26 mouse cellular contexts compared by ENCODE assay signal in genomic region chr3:41162514-41162913, GRCm38 (mm10).
DNase-seq lines count a peak whose midpoint lies in the region; ATAC-seq and TF ChIP-seq lines count a peak whose summit lies in the region.
"Had no signal": no experiment of that assay in that cellular context is flagged by ENCODE, and none has a peak within 500 bp of the region (broad histone marks: within the 10 kb centered on the region; RNA-seq: fewer than 3 reads in every experiment).

No protein-coding gene starts in this region.

- TF ChIP-seq EP300 in heart, adult 2 months (IDR thresholded peaks at IDR 0.05; ENCODE audit: insufficient read depth, low read depth, low read length), result no peak
- TF ChIP-seq EP300 in MEL (IDR thresholded peaks at IDR 0.05; ENCODE audit: low read depth in 1 of 2, low read length in 2 of 2), result no peak

- TF ChIP-seq RAD21 in MEL (IDR thresholded peaks at IDR 0.05; ENCODE audit: low read depth, low read length), result no peak

- H3K4me2 ChIP-seq in liver, embryonic 12.5 days, result no peak overlapping the region
- H3K4me2 ChIP-seq: embryonic facial prominence, embryonic 12.5 days; embryonic facial prominence, embryonic 15.5 days; forebrain, embryonic 12.5 days; forebrain, embryonic 15.5 days; heart, embryonic 13.5 days; hindbrain, embryonic 12.5 days; hindbrain, embryonic 15.5 days; intestine, embryonic 15.5 days had no signal

- TF ChIP-seq CTCF in heart, adult 2 months (IDR thresholded peaks at IDR 0.05), result no peak
- TF ChIP-seq CTCF in MEL (IDR thresholded peaks at IDR 0.05 in 2 of 3, conservative IDR thresholded peaks at IDR 0.05 in 1 of 3; ENCODE audit: control insufficient read depth in 1 of 3, insufficient read depth in 1 of 3, low read depth in 2 of 3, low read length in 3 of 3, poor library complexity in 1 of 3, severe bottlenecking in 1 of 3), result no peak

- H3K9ac ChIP-seq in heart, adult 2 months (ENCODE audit: low read depth, low read length), result no peak overlapping the region
- no peak overlapping the region for H3K9ac ChIP-seq in liver, embryonic 12.5 days
- no peak overlapping the region for H3K9ac ChIP-seq in MEL (ENCODE audit: control insufficient read depth, low read depth, low read length, poor library complexity, severe bottlenecking)
- H3K9ac ChIP-seq: embryonic facial prominence, embryonic 12.5 days; embryonic facial prominence, embryonic 15.5 days; forebrain, embryonic 12.5 days; forebrain, embryonic 15.5 days; heart, embryonic 13.5 days; hindbrain, embryonic 12.5 days; hindbrain, embryonic 15.5 days; intestine, embryonic 15.5 days had no signal

- intact Hi-C loops in heart, adult 2 months (cut with DNase I), result no loop called here

- no peaks in the 10 kb centered on the region for H3K9me3 ChIP-seq in liver, embryonic 12.5 days (replicated peaks)
- no peaks in the 10 kb centered on the region for H3K9me3 ChIP-seq in MEL (replicated peaks; ENCODE audit: insufficient read depth, low read length)
- H3K9me3 ChIP-seq: embryonic facial prominence, embryonic 12.5 days; embryonic facial prominence, embryonic 15.5 days; forebrain, embryonic 12.5 days; forebrain, embryonic 15.5 days; G1E; heart, embryonic 13.5 days; hindbrain, embryonic 12.5 days; hindbrain, embryonic 15.5 days; intestine, embryonic 15.5 days had no signal

- whole genome bisulfite sequencing in heart, adult 2 months, result 93% methylated on average over 1 of the region's 1 CpGs
- WGBS in liver, embryonic 12.5 days (ENCODE audit: insufficient replicate concordance), result 83% methylated on average over 1 of the region's 1 CpGs

- no peak for TF ChIP-seq POLR2A in heart, adult 2 months (IDR thresholded peaks at IDR 0.05; ENCODE audit: insufficient read depth, low read depth, low read length)
- TF ChIP-seq POLR2A in MEL (IDR thresholded peaks at IDR 0.05; ENCODE audit: control insufficient read depth in 1 of 2, insufficient read depth in 1 of 2, low read depth in 1 of 2, low read length in 2 of 2, poor library complexity in 1 of 2), result no peak

- no peaks in the 10 kb centered on the region for H3K36me3 ChIP-seq in heart, adult 2 months (ENCODE audit: control insufficient read depth, insufficient read depth, low read length)
- H3K36me3 ChIP-seq in liver, embryonic 12.5 days, result no peaks in the 10 kb centered on the region
- peaks cover 0 to 20% of the 10 kb centered on the region in 2 experiments; a peak in 2 of 4 replicates for H3K36me3 ChIP-seq in MEL (ENCODE audit: control insufficient read depth in 1 of 2, insufficient read depth in 2 of 2, low read length in 2 of 2)
- H3K36me3 ChIP-seq: embryonic facial prominence, embryonic 12.5 days; embryonic facial prominence, embryonic 15.5 days; forebrain, embryonic 12.5 days; forebrain, embryonic 15.5 days; G1E; heart, embryonic 13.5 days; hindbrain, embryonic 12.5 days; hindbrain, embryonic 15.5 days; intestine, embryonic 15.5 days had no signal

- peaks cover 1% of the 10 kb centered on the region; the same call in 1 of the 2 replicates for H3K4me1 ChIP-seq in heart, adult 2 months (ENCODE audit: control insufficient read depth, insufficient read depth, low read length)
- peaks cover 62% of the 10 kb centered on the region for H3K4me1 ChIP-seq in liver, embryonic 12.5 days
- H3K4me1 ChIP-seq in MEL (ENCODE audit: control insufficient read depth in 1 of 2, insufficient read depth in 2 of 2, low read length in 2 of 2), result peaks cover 8 to 27% of the 10 kb centered on the region in 2 experiments
- H3K4me1 ChIP-seq: embryonic facial prominence, embryonic 12.5 days; embryonic facial prominence, embryonic 15.5 days; forebrain, embryonic 12.5 days; forebrain, embryonic 15.5 days; hindbrain, embryonic 15.5 days; intestine, embryonic 15.5 days had no signal

- H3K4me3 ChIP-seq in heart, adult 2 months, result no peak overlapping the region
- H3K4me3 ChIP-seq in liver, embryonic 12.5 days, result no peak overlapping the region
- no peak overlapping the region for H3K4me3 ChIP-seq in MEL (ENCODE audit: control insufficient read depth in 1 of 2, insufficient read depth in 1 of 2, low read depth in 2 of 2, low read length in 2 of 2)
- H3K4me3 ChIP-seq: embryonic facial prominence, embryonic 12.5 days; embryonic facial prominence, embryonic 15.5 days; forebrain, embryonic 12.5 days; forebrain, embryonic 15.5 days; heart, embryonic 13.5 days; hindbrain, embryonic 12.5 days; hindbrain, embryonic 15.5 days; intestine, embryonic 15.5 days had no signal

- DNase-seq in heart, adult 11 months, result peak; percentile 15
- no peak for DNase-seq in heart, adult 2 months
- DNase-seq in liver (no peak), MEL (ENCODE audit: low read depth, low spot score) (peak; percentile 22)
- DNase-seq in cerebellum, postnatal 25 days, result no peak
- DNase-seq: adrenal gland, postnatal 10 days; adrenal gland, postnatal 36 days; B cell, adult 2 months; cerebellum, adult 18-20 months; cerebellum, adult 9-10 months; cerebellum, postnatal 14 days; gastrocnemius, postnatal 10 days; gastrocnemius, postnatal 36 days; heart, postnatal 14 days; kidney, adult 18-20 months had no signal

- no peaks in the 10 kb centered on the region for H3K79me2 ChIP-seq in heart, adult 2 months (replicated peaks; ENCODE audit: control insufficient read depth, insufficient read depth, low read length)
- H3K79me2 ChIP-seq in MEL (ENCODE audit: control insufficient read depth, insufficient read depth, low read length, poor library complexity), result no peaks in the 10 kb centered on the region

- ATAC-seq in liver, embryonic 12.5 days, result no peak
- ATAC-seq: forebrain, embryonic 15.5 days; intestine, embryonic 15.5 days had no signal

- no peaks in the 10 kb centered on the region for H3K27me3 ChIP-seq in heart, adult 2 months (ENCODE audit: control insufficient read depth, insufficient read depth, low read length)
- no peaks in the 10 kb centered on the region for H3K27me3 ChIP-seq in liver, embryonic 12.5 days (replicated peaks)
- H3K27me3 ChIP-seq in MEL (ENCODE audit: control insufficient read depth in 1 of 2, insufficient read depth in 2 of 2, low read length in 2 of 2), result no peaks in the 10 kb centered on the region
- H3K27me3 ChIP-seq: CH12.LX; embryonic facial prominence, embryonic 12.5 days; embryonic facial prominence, embryonic 15.5 days; forebrain, embryonic 12.5 days; forebrain, embryonic 15.5 days; heart, embryonic 13.5 days; hindbrain, embryonic 12.5 days; hindbrain, embryonic 15.5 days; intestine, embryonic 15.5 days had no signal

- H3K27ac ChIP-seq in heart, adult 2 months, result no peak overlapping the region
- peak overlapping the region; percentile 66; the same call in 1 of the 2 replicates for H3K27ac ChIP-seq in liver, embryonic 12.5 days
- no peak overlapping the region; the same call in 1 of the 2 replicates for H3K27ac ChIP-seq in MEL (ENCODE audit: control insufficient read depth, low read depth, low read length)
- H3K27ac ChIP-seq: embryonic facial prominence, embryonic 12.5 days; embryonic facial prominence, embryonic 15.5 days; forebrain, embryonic 12.5 days; forebrain, embryonic 15.5 days; heart, embryonic 13.5 days; hindbrain, embryonic 12.5 days; hindbrain, embryonic 15.5 days; intestine, embryonic 15.5 days had no signal

TF ChIP-seq in MEL, 35 proteins besides CTCF, POLR2A, EP300 and RAD21:
- TF ChIP-seq TBP (IDR thresholded peaks at IDR 0.05; ENCODE audit: low read depth, low read length) (no peak), GATA1 (IDR thresholded peaks at IDR 0.05; ENCODE audit: low read depth, low read length) (peak; percentile 42; the same call in 1 of the 2 replicates)

Comparison
In these comparisons a context has a peak if more than half of its experiments do, and no peak if none do; other contexts are left out.
1. DNase-seq: peak in heart, adult 11 months (single experiment) and MEL (single experiment); none in heart, adult 2 months (0 of 2), liver (single experiment) and cerebellum, postnatal 25 days (0 of 2).